Mouse (Mus musculus) lung, embryonic 14.5 days (tissue): ENCODE data around the gene Whrn. TPM values are rescaled to one million over a fixed set of nuclear protein-coding genes. Genes with fewer than 3 reads are reported as not detected.
A peak's percentile ranks its signal among the peaks of the same experiment; 100 is the strongest.

ENCODE experiments used
- ATAC-seq: fragments of 200-750 bp; cut with Nextera tagmentation; 2 replicates; pipeline ENCODE4 v1.8.0; 2017; ENCODE audit warnings: mild to moderate bottlenecking, moderate TSS enrichment, moderate library complexity; ENCODE audit not compliant: insufficient read depth
- DNase-seq: peaks from one replicate; pipeline ENCODE4 v3.0.0-alpha.2; 2015
- H3K27ac ChIP-seq: fragments of 300-500 bp; sonication (generic); 2 replicates; pipeline ENCODE4 v1.5.1; 2014; ENCODE audit warnings: low read depth, mild to moderate bottlenecking, moderate library complexity
- H3K27me3 ChIP-seq: fragments of 300-500 bp; sonication (generic); 2 replicates; pipeline ENCODE4 v1.6.1; 2014; ENCODE audit warnings: low read length, control low read depth; ENCODE audit not compliant: insufficient read depth
- H3K36me3 ChIP-seq: fragments of 300-500 bp; sonication (generic); 2 replicates; pipeline ENCODE4 v1.6.1; 2014; ENCODE audit warnings: control low read depth; ENCODE audit not compliant: insufficient read depth
- H3K4me1 ChIP-seq: fragments of 300-500 bp; sonication (generic); 2 replicates; pipeline ENCODE4 v1.6.1; 2014; ENCODE audit warnings: antibody characterized with exemption, control low read depth; ENCODE audit not compliant: insufficient read depth
- H3K4me2 ChIP-seq: fragments of 300-500 bp; sonication (generic); 2 replicates; pipeline ENCODE4 v1.6.1; 2014; ENCODE audit warnings: mild to moderate bottlenecking
- H3K4me3 ChIP-seq: fragments of 300-500 bp; sonication (generic); 2 replicates; pipeline ENCODE4 v1.5.1; 2014; ENCODE audit warnings: low read depth, low read length
- H3K9ac ChIP-seq: fragments of 300-500 bp; sonication (generic); 2 replicates; pipeline ENCODE4 v1.6.1; 2014
- H3K9me3 ChIP-seq: fragments of 300-500 bp; sonication (generic); 2 replicates; pipeline ENCODE4 v1.6.1; 2016; ENCODE audit warnings: low read depth, low read length, control low read depth
- CTCF ChIP-seq: IDR thresholded peaks from 2 replicates; pipeline ENCODE4 v1.5.1; 2016; ENCODE audit warnings: antibody characterized with exemption, low read depth
- WGBS: fragments of 180-500 bp; shearing (Covaris S2); extraction: QIAGEN DNeasy Blood & Tissue Kit; methylation state at CpG from one replicate; pipeline ENCODE4 v1.1.7; 2014; 5-methylcytosine and 5-hydroxymethylcytosine counted together
- polyA plus RNA-seq: library from polyadenylated mRNA; unstranded; fragments of >200 nt; fragmentation: Nextera tagmentation; extraction: Ambion mirVana; gene quantifications from 2 replicates; pipeline ENCODE4 v1.2.1, GENCODE M21; 2014

Whrn gene
- polyA plus RNA-seq, 1 experiment from 2014 or later = 4.5 TPM

GRCm38 (mm10) chr4:63530409-63530808 is 34.6 kb upstream of the Whrn start:
- TF ChIP-seq CTCF = no peak
- H3K27me3 ChIP-seq = no peaks in the 10 kb centered on the region; the same call in 1 of the 2 replicates
- 63% methylated on average over 7 of the region's 7 CpGs for WGBS
- H3K4me2 ChIP-seq = no peak overlapping the region
- H3K4me3 ChIP-seq = no peak overlapping the region
- H3K36me3 ChIP-seq = no peaks in the 10 kb centered on the region
- H3K4me1 ChIP-seq = no peaks in the 10 kb centered on the region
- H3K9me3 ChIP-seq = no peaks in the 10 kb centered on the region
- DNase-seq = no peak
- no peak overlapping the region for H3K9ac ChIP-seq
- ATAC-seq = no peak
- H3K27ac ChIP-seq = no peak overlapping the region

GRCm38 (mm10) chr4:63528946-63529345 is 33.2 kb upstream of the Whrn start:
- Histone ChIP-seq H3K4me2 (no peak overlapping the region), H3K4me3 (no peak overlapping the region), H3K4me1 (no peaks in the 10 kb centered on the region), H3K9ac (no peak overlapping the region), H3K9me3 (no peaks in the 10 kb centered on the region), H3K36me3 (no peaks in the 10 kb centered on the region), H3K27me3 (no peaks in the 10 kb centered on the region; the same call in 1 of the 2 replicates), H3K27ac (no peak overlapping the region)
- TF ChIP-seq CTCF = no peak
- 66% methylated on average over 6 of the region's 6 CpGs for WGBS
- peak; percentile 11 for DNase-seq
- no peak for ATAC-seq

GRCm38 (mm10) chr4:63525514-63525913 is 29.7 kb upstream of the Whrn start:
- DNase-seq (no peak), ATAC-seq (no peak)
- Histone ChIP-seq H3K4me1 (no peaks in the 10 kb centered on the region), H3K9ac (no peak overlapping the region), H3K9me3 (no peaks in the 10 kb centered on the region), H3K4me2 (no peak overlapping the region), H3K27me3 (no peaks in the 10 kb centered on the region), H3K4me3 (no peak overlapping the region), H3K27ac (no peak overlapping the region), H3K36me3 (no peaks in the 10 kb centered on the region)
- 68% methylated on average over 8 of the region's 8 CpGs for WGBS
- TF ChIP-seq CTCF = no peak

- Histone ChIP-seq H3K4me2 (no peak overlapping the region), H3K27ac (no peak overlapping the region), H3K27me3 (no peaks in the 10 kb centered on the region), H3K4me3 (no peak overlapping the region), H3K9ac (no peak overlapping the region), H3K9me3 (no peaks in the 10 kb centered on the region), H3K36me3 (no peaks in the 10 kb centered on the region), H3K4me1 (no peaks in the 10 kb centered on the region)
- no peak for ATAC-seq
- no peak for DNase-seq
- WGBS = 72% methylated on average over 2 of the region's 2 CpGs
- no peak for TF ChIP-seq CTCF
Measured at GRCm38 (mm10) chr4:63521813-63522419, 26.1 kb upstream of the Whrn start.

- Histone ChIP-seq H3K27ac (no peak overlapping the region), H3K4me1 (no peaks in the 10 kb centered on the region), H3K36me3 (no peaks in the 10 kb centered on the region), H3K27me3 (no peaks in the 10 kb centered on the region), H3K4me3 (no peak overlapping the region), H3K4me2 (no peak overlapping the region), H3K9ac (no peak overlapping the region), H3K9me3 (no peaks in the 10 kb centered on the region)
- DNase-seq (no peak), ATAC-seq (no peak)
- no peak for TF ChIP-seq CTCF
- WGBS = 74% methylated on average over 5 of the region's 5 CpGs
Measured at GRCm38 (mm10) chr4:63515021-63515420, 19.2 kb upstream of the Whrn start.

- H3K4me2 ChIP-seq = no peak overlapping the region
- no peaks in the 10 kb centered on the region for H3K36me3 ChIP-seq
- no peak overlapping the region for H3K4me3 ChIP-seq
- 51% methylated on average over 4 of the region's 4 CpGs for WGBS
- H3K27me3 ChIP-seq = no peaks in the 10 kb centered on the region
- no peaks in the 10 kb centered on the region for H3K4me1 ChIP-seq
- no peak overlapping the region for H3K27ac ChIP-seq
- no peaks in the 10 kb centered on the region for H3K9me3 ChIP-seq
- DNase-seq = no peak
- no peak overlapping the region for H3K9ac ChIP-seq
- no peak for TF ChIP-seq CTCF
- ATAC-seq = no peak
Measured at GRCm38 (mm10) chr4:63514454-63514984, 18.7 kb upstream of the Whrn start.

- no peak overlapping the region for H3K27ac ChIP-seq
- H3K4me1 ChIP-seq = no peaks in the 10 kb centered on the region
- no peak overlapping the region for H3K9ac ChIP-seq
- H3K4me3 ChIP-seq = no peak overlapping the region
- H3K27me3 ChIP-seq = no peaks in the 10 kb centered on the region
- no peaks in the 10 kb centered on the region for H3K36me3 ChIP-seq
- no peak for TF ChIP-seq CTCF
- no peak overlapping the region for H3K4me2 ChIP-seq
- ATAC-seq = no peak
- H3K9me3 ChIP-seq = no peaks in the 10 kb centered on the region
- WGBS = 74% methylated on average over 2 of the region's 2 CpGs
- no peak for DNase-seq
Measured at GRCm38 (mm10) chr4:63512921-63513320, 17.1 kb upstream of the Whrn start.
